Mouse (Mus musculus): Measurements from ENCODE around the gene Tuba8.

GRCm38 (mm10) chr6:121219406-121219805 is 8.9 kb downstream of the Tuba8 start:
- TF ChIP-seq POLR2A (IDR thresholded peaks at IDR 0.05; ENCODE audit: low read depth, low read length) (no peak), CTCF (IDR thresholded peaks at IDR 0.05; ENCODE audit: borderline replicate concordance, insufficient read depth, low read length) (no peak)
